Mouse (Mus musculus) embryo, embryonic 10 days (tissue): ENCODE data around the gene Iah1.
A peak's percentile ranks its signal among the peaks of the same experiment; 100 is the strongest.

ENCODE experiments used
- DNase-seq: peaks from one replicate; pipeline ENCODE4 v3.0.0-alpha.2; 2015; ENCODE audit warnings: low spot score

Gene Iah1

DNA sequence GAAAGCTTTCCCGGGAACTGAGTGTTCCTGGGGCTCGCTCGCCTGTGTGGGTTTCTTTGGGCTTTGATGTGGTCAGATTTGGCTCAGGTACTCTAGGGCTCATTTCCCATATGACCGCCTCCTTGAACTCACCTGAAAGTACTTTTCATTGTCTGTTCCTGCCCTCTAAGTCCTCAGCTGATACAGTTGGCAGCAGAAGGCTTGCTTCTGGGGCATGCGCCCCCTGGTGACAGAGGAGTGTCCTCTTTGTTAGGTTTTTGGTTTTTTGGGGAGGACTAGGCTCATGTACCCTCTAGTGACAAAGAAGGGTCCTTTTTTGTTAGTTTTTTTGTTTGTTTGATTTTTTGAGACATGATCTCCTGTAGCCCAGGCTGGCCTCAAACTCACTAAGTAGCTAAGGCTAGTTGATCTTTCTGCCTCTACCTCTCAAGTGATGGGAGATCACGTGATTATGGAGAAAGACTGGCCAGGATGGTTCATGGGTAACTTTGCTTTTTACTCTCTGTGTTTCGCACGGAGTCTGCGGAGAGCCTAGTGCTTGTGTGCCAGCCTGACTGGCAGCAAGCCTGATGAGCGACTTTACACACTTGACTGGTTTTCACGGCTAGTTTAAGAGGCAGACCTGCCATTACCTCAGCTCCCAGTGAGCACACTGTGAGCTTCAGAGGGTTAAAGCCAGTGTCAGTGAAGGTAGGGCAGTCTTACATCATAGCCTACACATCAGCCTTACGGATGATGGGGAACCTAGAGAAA lies 2.1 kb downstream of the Iah1 start:
- peak; percentile 73 for DNase-seq

DNA sequence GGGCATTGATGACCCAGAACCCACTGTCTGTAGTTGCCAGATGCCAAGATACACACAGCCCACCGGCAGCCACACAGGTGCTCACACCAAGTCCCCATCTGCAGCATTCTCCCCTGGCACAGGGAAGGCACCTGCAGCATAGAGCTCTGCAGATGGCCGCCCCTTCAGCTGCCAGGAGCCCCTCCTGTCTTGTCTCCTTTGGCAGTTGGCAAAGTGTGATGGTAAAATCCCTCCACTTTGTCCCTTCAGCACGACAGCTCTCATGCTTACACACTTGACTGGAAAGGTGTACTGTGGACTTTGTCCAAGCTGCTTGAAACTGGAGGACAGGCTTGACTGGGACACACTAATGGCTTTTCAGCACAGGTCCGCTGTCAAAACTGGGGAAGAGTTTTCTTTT lies 4.1 kb downstream of the Iah1 start:
- no peak for DNase-seq

DNA sequence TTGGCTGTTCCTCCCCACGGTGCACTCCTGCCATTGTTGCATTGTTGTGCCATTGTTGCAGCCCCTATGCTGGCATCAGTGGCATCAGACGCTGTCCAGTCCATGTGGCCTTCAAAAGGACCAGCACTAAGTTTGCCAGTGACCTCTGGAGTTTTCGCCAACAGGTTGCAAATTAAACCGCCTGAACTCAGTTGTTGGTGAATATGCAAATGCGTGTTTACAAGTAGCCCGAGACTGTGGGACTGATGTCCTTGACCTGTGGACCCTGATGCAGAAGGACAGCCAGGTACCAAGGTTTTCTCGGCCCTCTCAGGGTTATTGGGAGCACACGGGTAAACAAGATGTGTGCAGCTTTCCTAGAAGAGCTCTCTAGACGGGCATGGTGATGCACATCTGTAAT lies 5.0 kb downstream of the Iah1 start:
- DNase-seq: no peak

DNA sequence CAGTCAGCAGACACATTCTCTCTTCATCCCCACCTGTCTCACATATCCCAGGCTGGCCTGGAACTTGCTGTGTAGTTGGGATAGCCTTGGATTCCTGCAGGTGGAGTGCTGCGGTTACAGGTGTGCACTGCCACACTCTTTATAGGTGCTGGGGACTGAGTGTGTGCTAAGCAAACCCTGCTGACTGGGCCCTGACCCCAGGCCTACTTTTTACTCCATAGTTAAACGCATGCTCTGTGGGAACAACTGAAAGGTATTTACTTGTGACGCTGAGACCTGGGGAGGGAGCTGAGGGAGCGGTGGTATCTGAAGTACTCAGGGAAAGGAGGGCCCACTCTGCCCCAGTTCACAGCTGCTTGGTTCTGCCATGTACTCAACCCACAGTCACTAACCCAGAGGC lies 6.1 kb downstream of the Iah1 start:
- DNase-seq: no peak

DNA sequence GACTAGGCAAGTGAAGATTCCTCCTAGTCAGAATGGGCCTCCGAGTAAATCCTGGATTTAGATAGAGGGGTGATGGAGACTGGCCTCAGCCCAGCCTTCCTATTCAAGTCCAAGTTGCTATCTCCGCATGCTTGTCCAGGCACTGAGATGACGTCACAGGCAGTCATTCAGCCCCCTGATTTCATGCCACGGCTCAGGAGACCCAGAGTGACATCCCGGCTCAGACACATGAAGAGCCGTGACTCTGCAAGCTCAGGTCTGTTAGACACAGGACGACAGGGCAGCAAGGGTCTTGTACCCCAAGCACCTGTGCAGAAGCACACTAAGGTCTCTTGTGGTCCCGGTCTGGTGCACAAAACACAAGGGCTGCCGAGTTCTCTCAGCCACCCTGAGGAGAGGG lies 6.7 kb downstream of the Iah1 start:
- no peak for DNase-seq

DNA sequence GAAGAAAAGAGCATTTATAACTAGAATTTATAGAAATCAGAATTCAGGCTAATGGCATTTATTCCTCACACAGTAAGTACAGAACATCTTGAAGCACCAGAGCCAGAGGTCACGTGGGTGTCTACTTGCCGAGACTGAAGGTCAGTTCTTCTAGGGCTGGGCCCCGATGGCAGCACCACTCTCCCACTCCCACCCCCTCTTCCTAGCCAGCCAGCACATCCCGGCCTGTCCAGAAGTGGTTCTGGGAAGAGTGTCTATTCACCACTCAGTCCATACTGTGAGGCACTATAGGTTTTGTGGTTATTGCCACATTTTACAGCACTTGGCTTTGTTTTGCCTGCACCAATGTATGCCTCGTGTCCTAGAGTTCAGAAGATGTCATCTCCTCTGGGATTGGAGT lies 7.9 kb downstream of the Iah1 start:
- DNase-seq: no peak

DNA sequence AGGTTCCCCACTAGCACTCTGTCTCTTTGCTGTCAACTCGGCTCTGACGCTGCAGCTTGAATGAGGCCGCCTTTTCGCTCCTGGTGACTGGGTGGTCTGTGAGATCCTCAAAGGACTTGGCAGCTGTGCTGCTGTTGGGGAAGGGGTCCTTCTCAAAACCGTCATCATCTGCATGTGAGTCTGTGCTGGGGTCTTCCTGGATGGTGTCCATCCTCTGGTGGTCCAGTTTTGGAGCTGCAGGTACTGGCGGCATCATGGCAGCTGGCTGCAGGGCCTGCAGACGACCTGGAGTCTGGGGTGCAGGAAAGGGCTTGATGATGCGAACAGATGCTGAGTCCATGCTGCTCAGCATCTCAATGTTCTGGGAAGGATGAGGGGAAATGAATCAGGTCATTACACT lies 9.1 kb downstream of the Iah1 start:
- no peak for DNase-seq

DNA sequence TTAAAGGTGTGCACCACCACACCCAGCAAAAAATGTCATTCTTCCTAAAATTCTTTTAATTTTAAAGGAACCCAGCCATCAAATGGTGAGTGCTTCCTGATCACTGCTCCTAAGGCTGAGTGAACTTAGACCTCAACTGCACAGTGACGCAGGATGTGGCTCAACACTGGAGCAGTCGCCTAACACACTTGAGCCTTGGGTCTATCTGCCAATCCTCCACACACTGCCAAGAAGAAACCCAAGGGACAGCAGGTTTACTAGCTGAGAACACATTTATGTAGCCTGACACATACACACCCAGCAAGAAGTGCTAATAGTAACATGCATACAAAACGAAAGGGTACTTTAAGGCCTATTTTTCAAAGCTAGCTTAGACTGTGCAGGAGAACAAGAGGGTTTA lies 10.1 kb downstream of the Iah1 start:
- no peak for DNase-seq

DNA sequence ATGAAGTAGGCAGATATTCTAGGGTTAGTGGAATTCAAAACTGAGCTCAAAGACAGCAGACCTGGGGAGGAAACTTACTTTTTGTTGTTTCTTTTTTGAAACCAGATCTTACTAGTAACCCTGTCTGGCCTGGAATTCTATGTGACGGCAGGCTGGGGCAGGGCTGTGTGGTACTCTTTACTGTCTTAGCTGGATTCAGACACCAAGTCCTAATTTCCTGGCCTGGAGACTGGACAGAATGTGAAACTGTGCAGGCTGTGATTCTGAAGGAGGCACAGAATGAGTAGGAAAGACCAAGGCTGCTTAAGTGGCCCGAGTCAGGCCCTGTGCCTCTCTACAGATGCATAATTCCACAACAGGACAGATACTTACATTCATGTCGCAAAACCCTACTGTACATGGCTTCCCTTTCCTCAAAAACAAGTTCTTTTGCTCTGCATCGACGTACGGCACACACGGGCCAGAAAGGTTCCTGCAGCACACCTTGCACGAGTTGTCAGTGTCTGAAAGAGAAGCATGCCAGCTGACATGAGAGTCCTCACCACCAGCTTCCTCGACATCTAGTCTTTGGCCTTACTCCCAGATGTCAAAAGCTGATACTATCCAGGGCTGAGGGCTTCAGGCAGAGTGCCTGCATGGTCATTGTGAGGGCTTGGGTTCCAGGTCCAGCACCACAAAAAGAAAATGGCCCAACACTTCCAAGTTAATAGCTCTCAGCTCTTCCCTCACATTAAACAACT lies 13.6 kb downstream of the Iah1 start:
- DNase-seq: no peak

DNA sequence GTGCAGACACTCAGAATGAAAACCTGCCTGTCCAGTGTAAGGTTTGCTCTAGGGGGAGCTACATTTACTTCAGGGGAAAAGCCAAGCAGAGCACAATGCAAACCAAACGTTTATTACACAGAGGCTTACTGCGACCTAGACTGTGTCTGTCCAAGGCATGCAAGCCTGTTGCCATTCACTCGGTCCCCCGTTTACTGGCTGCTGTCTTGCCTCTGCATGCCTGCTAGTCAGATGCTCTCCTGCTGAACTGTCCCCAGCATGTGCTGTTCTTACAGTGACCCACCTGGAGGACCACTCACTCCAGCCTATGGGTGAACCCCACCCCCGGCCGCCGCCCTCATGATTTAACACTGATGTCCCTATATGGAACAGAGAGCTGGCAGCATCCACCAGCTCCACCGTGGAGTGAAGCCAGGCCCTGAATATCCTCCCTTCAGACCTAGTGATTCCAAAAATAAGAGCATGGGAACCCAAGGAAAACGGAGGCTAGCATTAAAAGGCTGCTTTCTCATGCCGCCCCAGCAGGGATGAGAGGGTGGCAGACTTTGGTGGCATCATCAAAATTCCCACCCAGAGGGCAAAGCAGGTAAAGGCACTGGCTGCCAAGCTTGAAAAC lies 14.9 kb downstream of the Iah1 start:
- DNase-seq: no peak

DNA sequence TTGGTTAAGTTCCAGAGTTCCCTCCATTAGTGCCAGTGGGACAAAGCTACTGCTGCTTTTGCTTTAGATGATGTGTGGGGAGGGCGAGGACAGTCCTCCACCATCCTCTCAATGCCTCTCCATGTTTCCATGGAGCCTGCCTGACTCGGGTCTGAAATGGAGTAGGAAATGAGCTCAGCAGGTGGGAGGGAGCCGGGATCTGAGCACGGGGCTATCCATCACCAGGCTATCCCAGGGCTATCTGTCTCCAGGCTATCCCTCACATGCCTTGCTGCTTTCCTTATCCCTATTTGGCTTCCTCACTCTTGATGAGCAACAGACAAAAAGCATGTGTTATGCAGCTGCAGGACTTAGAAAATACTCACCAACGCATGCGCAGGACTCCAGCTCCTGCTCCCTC lies 15.5 kb downstream of the Iah1 start:
- DNase-seq: no peak

DNA sequence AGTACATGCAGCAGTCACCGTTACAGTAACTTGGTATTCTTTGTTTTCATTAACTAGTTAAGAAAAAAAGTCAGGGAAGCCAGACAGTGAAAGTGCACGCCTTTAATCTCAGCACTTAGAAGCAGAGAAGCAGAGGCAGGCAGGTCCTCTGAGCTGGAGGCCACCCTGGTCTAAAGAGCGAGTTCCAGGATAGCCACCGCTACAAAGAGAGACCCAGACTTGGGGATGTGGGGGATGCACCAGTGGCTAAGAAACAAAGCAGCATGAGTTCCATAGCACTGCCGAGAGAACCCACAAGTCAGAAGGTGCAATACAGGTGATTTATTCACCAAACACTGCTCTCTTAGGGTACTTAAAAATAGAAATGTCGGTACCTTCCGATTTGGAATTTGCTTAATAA lies 16.8 kb downstream of the Iah1 start:
- DNase-seq: no peak

DNA sequence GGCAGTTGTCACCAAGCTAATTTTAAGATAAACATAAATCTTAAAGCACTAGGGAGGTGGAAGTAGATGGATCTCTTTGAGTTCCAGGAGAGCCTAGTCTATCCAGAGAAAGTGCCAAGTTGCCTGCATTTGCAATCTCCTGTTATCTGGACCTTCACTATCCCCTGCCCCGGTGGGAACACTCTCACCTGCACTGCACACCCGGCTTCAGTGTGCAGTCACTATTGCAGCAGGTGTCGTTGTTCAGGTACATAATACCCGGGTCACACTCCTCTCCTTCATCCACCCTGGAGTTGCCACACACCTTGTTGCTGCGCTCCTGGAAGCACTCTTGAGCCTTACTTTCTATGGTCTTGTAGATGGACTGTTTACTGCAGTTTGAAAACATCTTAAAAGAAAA lies 17.6 kb downstream of the Iah1 start:
- DNase-seq: no peak

DNA sequence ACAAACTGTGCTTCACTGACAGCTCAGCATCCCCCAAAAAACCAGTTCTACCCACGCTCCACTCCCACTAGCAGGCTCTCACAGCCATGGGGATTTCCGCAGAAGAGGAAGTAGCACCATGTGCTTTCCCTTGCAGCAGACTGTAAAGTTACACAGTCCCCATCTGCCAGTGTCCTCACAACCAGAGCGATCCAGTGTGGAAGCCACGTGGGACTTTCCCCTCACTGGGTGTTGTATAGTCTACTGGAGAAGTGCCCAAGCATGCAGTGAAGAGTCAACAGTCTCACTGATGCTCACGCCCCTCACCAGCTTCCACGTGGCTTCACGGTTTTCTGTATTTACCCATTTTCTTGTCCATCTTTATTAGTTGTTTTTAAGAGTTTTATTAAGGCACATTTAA lies 19.7 kb downstream of the Iah1 start:
- no peak for DNase-seq

DNA sequence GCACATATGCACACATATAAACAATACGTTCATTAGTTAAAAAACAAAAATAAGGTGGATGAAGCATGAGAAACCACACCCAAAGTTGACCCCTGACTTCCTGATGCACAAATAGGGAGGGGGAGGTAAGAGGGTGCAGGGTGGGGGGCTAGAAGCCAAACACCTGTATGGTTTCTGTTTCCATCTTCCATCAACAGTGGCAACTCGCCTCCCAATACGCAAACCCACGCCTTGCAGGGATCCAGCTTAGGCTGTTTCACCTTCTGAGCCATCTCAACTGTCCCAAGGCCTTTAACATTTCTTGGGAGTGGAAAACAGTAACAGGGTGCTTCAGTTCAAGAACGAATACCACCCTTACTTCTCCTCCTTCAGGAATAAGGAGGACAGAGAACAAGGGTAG lies 21.0 kb downstream of the Iah1 start:
- no peak for DNase-seq

DNA sequence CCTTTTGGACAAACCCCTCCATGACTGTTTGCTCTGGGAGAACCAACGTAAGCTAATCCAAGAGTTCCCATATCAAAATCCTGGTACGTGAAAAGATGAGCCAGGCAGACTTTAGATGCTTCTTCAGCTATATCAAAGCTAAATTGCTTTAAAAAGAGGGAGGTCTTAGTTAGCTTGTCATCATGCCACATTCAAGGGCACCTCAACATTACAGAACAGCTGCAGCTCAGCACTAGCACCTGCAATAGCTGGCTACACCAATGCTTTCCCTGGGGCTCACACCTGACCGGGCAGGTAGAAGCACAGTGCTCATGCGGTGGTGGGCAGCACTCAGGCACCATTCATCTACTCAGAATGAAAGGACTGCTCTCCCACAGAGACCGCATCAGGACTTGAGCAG lies 24.5 kb downstream of the Iah1 start:
- DNase-seq: no peak

DNA sequence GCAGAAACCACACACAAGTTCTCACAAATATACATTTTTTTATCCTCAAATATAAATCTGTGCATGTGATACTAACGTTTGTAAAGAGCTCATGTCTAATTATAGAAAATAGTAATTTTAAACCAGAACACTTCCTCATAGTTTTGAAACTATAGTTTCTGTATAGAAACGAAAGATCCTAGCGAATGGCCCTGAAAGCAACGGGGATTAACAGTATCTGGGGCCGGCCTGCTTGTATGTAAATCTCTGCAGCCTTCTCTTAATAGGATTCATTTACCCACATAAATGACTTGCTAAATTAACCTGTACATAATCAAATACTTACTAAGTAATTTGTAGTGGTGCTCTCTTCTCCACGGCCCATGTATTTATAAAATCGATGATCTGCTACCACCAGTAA lies 30.8 kb downstream of the Iah1 start:
- DNase-seq: no peak

DNA sequence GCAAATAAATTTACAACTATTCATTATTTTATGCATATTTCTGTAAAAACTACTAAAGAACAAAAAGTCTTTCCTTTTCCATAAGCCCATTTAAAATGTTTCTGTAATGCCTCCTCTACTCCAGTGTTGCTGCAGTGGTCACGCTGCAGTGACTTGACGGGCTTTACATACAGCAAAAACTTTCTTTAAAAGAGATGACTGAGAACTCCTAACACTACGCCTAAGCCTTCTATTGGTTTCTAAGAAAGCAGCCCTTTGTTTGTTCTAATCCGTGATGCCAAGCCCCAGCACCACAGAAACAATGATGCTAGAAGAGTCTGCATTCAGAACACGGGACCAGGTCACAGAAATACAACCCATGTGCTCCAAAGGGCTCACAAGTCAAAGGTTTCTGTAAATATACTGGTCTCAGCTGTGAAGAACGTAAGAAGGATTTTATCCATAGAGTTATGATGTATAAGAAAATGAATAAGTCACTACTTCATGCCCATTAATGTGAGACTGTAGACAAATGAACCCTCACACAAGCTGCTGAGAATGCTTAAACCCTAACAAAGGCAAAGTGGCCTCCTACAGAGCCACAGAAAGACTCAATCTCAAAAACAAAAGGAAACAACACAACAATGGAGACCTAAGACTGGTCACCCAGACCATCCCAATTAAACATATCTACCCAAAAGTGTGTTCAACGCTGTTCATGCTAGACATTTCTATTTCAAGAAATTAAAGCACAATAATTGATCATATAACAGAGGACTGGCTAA lies 34.1 kb downstream of the Iah1 start:
- peak; percentile 10 for DNase-seq

DNA sequence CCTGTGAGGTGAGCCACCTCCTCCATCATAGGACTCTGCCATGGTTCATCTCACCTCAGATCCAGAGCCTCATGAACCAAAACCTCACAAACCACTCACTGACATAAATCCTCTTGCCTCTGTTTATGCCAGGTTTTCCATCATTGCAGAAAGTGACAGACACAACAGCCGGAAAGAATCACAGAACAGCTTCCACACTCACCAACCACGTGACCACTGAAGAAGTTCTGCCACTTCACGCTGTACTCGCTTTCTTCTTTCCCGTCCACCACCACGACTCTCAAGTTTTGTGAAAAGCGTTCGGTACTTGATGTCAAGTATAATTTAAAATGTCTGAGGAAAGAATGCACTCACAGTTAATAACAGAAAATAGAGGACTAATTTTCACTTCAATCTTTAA lies 37.5 kb downstream of the Iah1 start:
- no peak for DNase-seq

DNA sequence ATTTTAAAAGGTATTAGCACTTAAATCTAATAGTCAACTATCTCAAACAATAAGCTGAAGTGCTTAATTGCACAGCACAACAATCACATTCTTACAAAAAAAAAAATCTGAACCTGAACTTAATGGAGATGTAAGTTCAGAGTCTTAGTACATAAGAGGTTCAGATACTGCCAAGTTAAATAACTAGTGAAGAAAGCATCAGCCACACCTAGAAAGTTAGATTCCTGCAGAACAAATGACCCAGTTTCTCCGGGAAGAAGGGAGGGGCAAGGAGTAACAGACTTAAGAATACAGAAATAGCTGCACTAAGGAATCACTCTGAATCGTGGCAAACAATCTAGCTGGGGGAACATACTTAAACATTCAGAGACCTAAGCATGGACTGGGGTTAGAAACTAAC lies 46.5 kb downstream of the Iah1 start:
- no peak for DNase-seq

DNA sequence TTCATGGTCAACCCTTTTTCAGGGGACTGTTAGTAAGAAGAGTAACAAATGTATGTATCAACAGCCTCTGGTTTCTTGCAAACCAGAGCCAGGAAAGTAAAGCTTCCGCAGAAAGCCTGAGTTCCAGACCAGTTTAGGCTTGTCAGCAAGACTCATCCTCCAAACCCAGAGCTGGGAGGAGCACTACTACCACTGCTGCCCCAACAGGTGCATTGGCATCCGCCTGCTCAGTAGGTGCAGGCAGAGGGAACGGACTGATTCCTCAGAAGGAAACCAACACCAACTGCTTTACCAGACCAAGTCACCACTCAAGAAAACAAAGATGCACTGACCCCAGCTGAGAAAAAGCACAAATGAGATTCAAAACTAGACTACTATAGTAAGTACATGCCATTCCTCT lies 47.0 kb downstream of the Iah1 start:
- DNase-seq: no peak

DNA sequence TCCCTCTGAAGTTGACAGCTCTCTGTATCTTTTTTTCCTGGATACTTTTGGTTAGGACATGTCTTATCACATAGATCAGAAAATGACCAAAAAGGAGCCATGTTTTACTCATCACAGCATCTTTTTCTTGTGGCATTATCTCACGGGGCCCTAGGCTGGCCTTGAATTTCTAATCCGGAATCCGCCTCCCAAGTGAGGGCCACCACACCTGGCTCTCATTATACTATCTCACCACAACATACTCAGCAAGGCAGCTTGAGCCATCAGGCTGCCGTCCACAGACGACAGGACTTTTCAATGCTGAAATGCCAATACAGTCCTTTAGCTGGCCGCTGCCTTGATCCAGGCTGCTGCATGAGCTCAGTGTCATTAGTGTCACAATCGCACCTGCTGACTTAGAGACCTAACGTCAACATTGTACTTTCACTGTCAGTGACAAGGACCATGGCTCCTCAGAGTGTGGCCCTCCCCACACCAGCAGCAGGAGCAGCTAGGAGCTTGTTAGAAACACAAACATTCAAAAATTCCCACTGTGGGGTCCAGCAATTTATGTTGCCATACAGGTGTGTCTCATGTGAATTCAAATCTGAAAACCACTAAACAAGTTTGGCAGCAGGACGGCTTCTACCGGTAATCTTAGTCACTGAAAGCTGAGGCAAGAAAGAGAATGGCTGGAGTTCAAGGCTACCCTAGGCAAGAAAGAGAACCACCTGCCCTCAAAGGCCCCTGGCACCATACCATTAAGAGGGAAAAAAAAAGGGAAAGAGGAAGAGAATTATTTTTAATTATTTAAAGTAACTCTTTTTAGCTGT lies 48.6 kb downstream of the Iah1 start:
- DNase-seq: peak; percentile 13
